ENCODE assay signal across 9 mouse cellular contexts in genomic region chr3:85917600-85917999, GRCm38 (mm10). TPM values are rescaled to one million over a fixed set of nuclear protein-coding genes. Genes with fewer than 3 reads are reported as not detected.
DNase-seq lines count a peak whose midpoint lies in the region; ATAC-seq and TF ChIP-seq lines count a peak whose summit lies in the region.
"Had no signal": no experiment of that assay in that cellular context is flagged by ENCODE, and none has a peak within 500 bp of the region (broad histone marks: within the 10 kb centered on the region; RNA-seq: fewer than 3 reads in every experiment).

No protein-coding gene starts in this region.

- TF ChIP-seq CTCF in intestine, postnatal 0 days (IDR thresholded peaks at IDR 0.05; ENCODE audit: low read depth) = peak; percentile 78

- H3K9ac ChIP-seq in intestine, postnatal 0 days (ENCODE audit: low read depth, low read length) = no peak overlapping the region
- H3K9ac ChIP-seq in intestine, embryonic 16.5 days (ENCODE audit: low read depth, low read length) = no peak overlapping the region
- H3K9ac ChIP-seq: embryonic facial prominence, embryonic 13.5 days had no signal

- H3K27ac ChIP-seq in intestine, postnatal 0 days (ENCODE audit: low read depth, low read length) = no peak overlapping the region
- no peak overlapping the region for H3K27ac ChIP-seq in intestine, embryonic 16.5 days (ENCODE audit: low read length)
- H3K27ac ChIP-seq: embryonic facial prominence, embryonic 13.5 days had no signal

- 9% methylated on average over 4 of the region's 4 CpGs for WGBS in intestine, postnatal 0 days
- WGBS in intestine, embryonic 16.5 days = 15% methylated on average over 4 of the region's 4 CpGs

- no peaks in the 10 kb centered on the region for H3K9me3 ChIP-seq in intestine, postnatal 0 days (ENCODE audit: control insufficient read depth)
- H3K9me3 ChIP-seq in intestine, embryonic 16.5 days (ENCODE audit: control insufficient read depth, low read length) = no peaks in the 10 kb centered on the region
- H3K9me3 ChIP-seq: embryonic facial prominence, embryonic 13.5 days had no signal

- DNase-seq in B cell, adult 2 months = peak; percentile 21 to 27
- peak; percentile 70 for DNase-seq in NIH3T3 (ENCODE audit: low read depth)
- DNase-seq in embryo, embryonic 10 days (ENCODE audit: low spot score) = peak; percentile 55
- DNase-seq in layer of hippocampus, adult 18-20 months (ENCODE audit: low spot score in 2 of 2) = peak; percentile 16 to 64
- DNase-seq in right cerebral cortex, adult 2 months (ENCODE audit: low spot score in 2 of 2) = peak; percentile 42 to 44
- no peak for DNase-seq in spleen, postnatal 14 days (ENCODE audit: low spot score in 2 of 2)

- H3K4me2 ChIP-seq in intestine, postnatal 0 days (replicated peaks; ENCODE audit: low read depth) = no peak overlapping the region
- H3K4me2 ChIP-seq in intestine, embryonic 16.5 days (ENCODE audit: low read depth, low read length) = no peak overlapping the region
- H3K4me2 ChIP-seq: embryonic facial prominence, embryonic 13.5 days had no signal

- no peaks in the 10 kb centered on the region for H3K4me1 ChIP-seq in intestine, postnatal 0 days (replicated peaks; ENCODE audit: control insufficient read depth, insufficient read depth, low read length)
- H3K4me1 ChIP-seq in intestine, embryonic 16.5 days (ENCODE audit: control insufficient read depth, insufficient read depth, low read length) = no peaks in the 10 kb centered on the region
- H3K4me1 ChIP-seq: embryonic facial prominence, embryonic 13.5 days had no signal

- H3K27me3 ChIP-seq in intestine, postnatal 0 days (replicated peaks; ENCODE audit: control insufficient read depth, insufficient read depth, low read length) = no peaks in the 10 kb centered on the region
- H3K27me3 ChIP-seq in intestine, embryonic 16.5 days (replicated peaks; ENCODE audit: control insufficient read depth, insufficient read depth, low read length) = no peaks in the 10 kb centered on the region
- H3K27me3 ChIP-seq: embryonic facial prominence, embryonic 13.5 days had no signal

- ATAC-seq in intestine, postnatal 0 days = no peak
- ATAC-seq in intestine, embryonic 16.5 days = no peak

- H3K4me3 ChIP-seq in intestine, postnatal 0 days (ENCODE audit: low read depth, low read length) = no peak overlapping the region
- H3K4me3 ChIP-seq in intestine, embryonic 16.5 days (ENCODE audit: low read length) = no peak overlapping the region
- H3K4me3 ChIP-seq: embryonic facial prominence, embryonic 13.5 days had no signal

- no peaks in the 10 kb centered on the region for H3K36me3 ChIP-seq in intestine, postnatal 0 days (ENCODE audit: control insufficient read depth, insufficient read depth)
- H3K36me3 ChIP-seq in intestine, embryonic 16.5 days (ENCODE audit: control insufficient read depth, insufficient read depth, low read length) = no peaks in the 10 kb centered on the region
- H3K36me3 ChIP-seq: embryonic facial prominence, embryonic 13.5 days had no signal

RNA-seq across cellular contexts. Expression of gene Gm37240, which starts 30.3 kb away (rescaled TPM):
- polyA plus RNA-seq in intestine, postnatal 0 days (2015; fragmentation: Nextera tagmentation; extraction: Ambion mirVana) = 3.3 and 4.5 TPM in 2 replicates
- 6.5 and 6.8 TPM in 2 replicates for polyA plus RNA-seq in intestine, embryonic 16.5 days (2015; fragmentation: Nextera tagmentation; extraction: Ambion mirVana)
- 1 to 10 TPM; 1.3 to 1.9 TPM for total RNA-seq in layer of hippocampus, adult 18-20 months (2021)

RNA-seq across cellular contexts. Expression of gene Glt28d2, which starts 30.3 kb away (rescaled TPM):
- polyA plus RNA-seq in intestine, postnatal 0 days (2015; fragmentation: Nextera tagmentation; extraction: Ambion mirVana) = 2.6 and 3.3 TPM in 2 replicates
- 2.2 and 2.4 TPM in 2 replicates for polyA plus RNA-seq in intestine, embryonic 16.5 days (2015; fragmentation: Nextera tagmentation; extraction: Ambion mirVana)
- under 1 TPM; 0.17 to 0.23 TPM for total RNA-seq in layer of hippocampus, adult 18-20 months (2021)

RNA-seq across cellular contexts. Expression of gene Sh3d19, which starts 53.3 kb away (rescaled TPM):
- polyA plus RNA-seq in intestine, postnatal 0 days (2015; fragmentation: Nextera tagmentation; extraction: Ambion mirVana) = 37.4 and 37.7 TPM in 2 replicates
- 27.5 and 35.6 TPM in 2 replicates for polyA plus RNA-seq in intestine, embryonic 16.5 days (2015; fragmentation: Nextera tagmentation; extraction: Ambion mirVana)
- 10 to 100 TPM; 18.1 to 21.2 TPM for total RNA-seq in layer of hippocampus, adult 18-20 months (2021)

Comparison
In these comparisons a context has a peak if more than half of its experiments do, and no peak if none do; other contexts are left out.
1. DNase-seq: peak in B cell, adult 2 months (2 of 2), NIH3T3 (single experiment), embryo, embryonic 10 days (single experiment), layer of hippocampus, adult 18-20 months (2 of 2) and right cerebral cortex, adult 2 months (2 of 2); none in spleen, postnatal 14 days (0 of 2).